Mouse (Mus musculus): ENCODE data around the gene Adat3. TPM values are rescaled to one million over a fixed set of nuclear protein-coding genes. Genes with fewer than 3 reads are reported as not detected.

Gene Adat3
- polyA plus RNA-seq, 1 experiment from 2014 or later = 7.6 TPM

DNA sequence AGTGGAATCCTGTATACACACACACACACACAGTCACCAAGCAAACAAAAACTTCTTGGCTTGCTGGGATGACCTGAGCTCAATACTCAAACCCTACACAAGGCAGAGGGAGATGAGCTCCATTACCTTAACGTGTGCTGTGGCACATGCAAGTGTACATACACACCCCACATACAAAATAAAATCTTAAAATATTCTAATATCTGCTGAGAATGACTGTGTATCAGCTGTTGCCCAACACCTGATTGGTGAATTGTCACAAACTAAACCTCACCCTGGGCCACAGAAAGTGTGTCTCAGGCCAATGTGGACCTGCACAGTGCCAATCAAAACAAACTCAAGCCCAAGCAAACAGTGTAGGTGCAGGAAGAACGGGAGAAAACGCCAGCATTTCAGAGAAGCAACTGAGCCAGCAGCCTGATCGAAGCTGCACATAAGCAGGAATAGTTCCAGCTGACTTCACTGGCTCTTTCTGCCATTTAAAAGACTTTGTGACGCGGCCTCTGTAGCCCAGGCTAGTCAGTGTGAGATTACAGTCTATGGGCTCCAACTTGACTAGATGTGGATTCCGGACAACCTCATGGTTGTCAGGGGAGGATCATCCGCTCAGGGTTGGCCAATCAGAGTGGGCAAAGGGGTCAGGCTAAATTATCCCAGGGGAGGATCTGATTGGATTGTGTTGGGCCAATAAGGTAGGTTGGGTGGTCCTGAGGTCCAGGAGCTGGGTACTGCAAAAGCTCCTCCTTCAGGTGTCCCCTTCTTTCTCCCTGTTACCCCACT lies 17.0 kb downstream of the Adat3 start:
- no peak for ATAC-seq (ENCODE audit: low FRiP score, low read depth)
- Histone ChIP-seq H3K9me3 (no peaks in the 10 kb centered on the region), H3K4me1 (peaks cover 20% of the 10 kb centered on the region), H3K27ac (no peak overlapping the region), H3K4me2 (replicated peaks) (no peak overlapping the region), H3K36me3 (peaks cover 17% of the 10 kb centered on the region), H3K9ac (no peak overlapping the region), H3K27me3 (no peaks in the 10 kb centered on the region), H3K4me3 (no peak overlapping the region)
- WGBS = 36% methylated on average over 8 of the region's 8 CpGs

DNA sequence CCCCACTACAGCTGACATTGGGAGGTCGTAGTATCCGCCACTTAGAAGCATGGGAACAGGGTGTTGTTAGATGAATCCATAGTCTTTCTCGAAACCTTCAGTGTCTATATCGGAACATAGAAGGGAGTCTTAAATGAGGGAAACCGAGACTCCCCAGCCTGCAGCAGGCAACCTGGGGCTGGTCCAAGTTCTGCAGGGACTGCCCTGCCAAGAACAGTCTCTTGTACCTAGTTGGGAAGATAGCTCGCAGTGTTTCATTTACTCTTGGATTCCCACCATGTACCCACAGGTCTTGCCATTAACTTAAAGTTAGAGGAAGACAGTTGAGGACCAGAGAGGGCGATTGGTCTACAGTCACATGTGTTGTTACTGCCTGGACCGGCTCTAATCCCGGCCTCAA lies 17.7 kb downstream of the Adat3 start:
- Histone ChIP-seq H3K27ac (0 out of 2 replicates have a peak overlapping the region, but pooled peaks have one; percentile 48), H3K4me2 (replicated peaks) (no peak overlapping the region), H3K9ac (no peak overlapping the region), H3K36me3 (peaks cover 14% of the 10 kb centered on the region), H3K27me3 (no peaks in the 10 kb centered on the region), H3K4me1 (peaks cover 27% of the 10 kb centered on the region), H3K9me3 (no peaks in the 10 kb centered on the region), H3K4me3 (no peak overlapping the region)
- ATAC-seq (ENCODE audit: low FRiP score, low read depth) = no peak
- 83% methylated on average over 9 of the region's 9 CpGs for WGBS

DNA sequence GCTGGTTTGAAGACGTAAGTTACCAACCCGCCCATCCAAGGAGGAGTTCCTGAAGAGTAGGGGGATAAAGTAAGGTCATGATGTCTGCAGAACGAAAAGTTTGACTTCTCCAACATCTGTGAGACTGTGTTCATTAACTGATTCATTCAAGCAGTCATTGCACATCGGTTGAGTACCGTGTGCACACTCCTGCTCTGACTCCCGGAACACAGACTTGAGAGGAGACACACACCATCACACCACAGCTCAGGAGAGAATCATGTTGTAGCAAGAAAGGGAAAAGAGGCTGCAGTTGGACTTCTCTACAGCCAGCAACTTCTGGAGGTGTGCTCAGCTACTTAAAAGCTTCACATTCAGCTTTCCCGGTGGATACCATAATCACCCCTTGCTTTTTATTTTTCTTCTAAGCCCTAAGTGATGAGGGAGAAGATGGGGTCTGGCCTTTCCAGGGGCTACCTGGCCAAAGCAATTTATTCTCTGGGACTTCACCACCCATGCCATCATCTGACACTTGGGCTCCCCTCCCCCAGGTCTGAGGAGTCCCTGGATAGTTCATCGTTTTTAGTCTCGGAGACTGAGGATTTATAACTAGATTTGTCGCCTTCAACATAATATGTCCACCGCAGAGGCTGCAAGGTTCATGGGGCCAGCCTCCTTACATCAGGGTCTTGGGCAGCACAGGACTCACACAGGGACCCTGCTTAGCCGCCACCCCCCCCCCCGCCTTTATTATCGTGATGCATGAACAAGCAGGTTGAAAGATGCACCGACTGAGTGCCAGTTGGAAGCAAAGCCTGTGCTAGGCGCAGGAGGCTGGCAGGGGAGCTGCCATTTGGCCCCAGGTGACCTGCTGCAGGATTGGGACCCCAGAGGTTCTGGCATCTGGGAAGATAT lies 18.4 kb downstream of the Adat3 start:
- Histone ChIP-seq H3K4me1 (peaks cover 30% of the 10 kb centered on the region), H3K4me3 (peak overlapping the region; percentile 90)
- 54% methylated on average over 16 of the region's 16 CpGs for WGBS

DNA sequence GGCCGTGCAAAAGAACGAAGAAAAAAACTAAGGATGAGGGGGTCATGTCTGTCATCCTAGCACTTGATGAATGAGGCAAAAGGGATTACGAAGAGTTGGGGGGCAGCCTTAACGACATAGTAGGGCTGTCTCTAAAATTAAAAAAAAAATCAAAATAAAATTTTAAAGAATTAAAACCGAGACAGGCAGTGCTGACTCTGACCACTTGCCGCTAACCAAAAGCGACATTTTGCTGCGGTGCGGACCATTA lies 18.9 kb downstream of the Adat3 start:
- Histone ChIP-seq H3K9ac (peak overlapping the region; percentile 64), H3K4me3 (peak overlapping the region; percentile 90), H3K27ac (peak overlapping the region; percentile 86; the same call in 1 of the 2 replicates), H3K27me3 (no peaks in the 10 kb centered on the region), H3K4me2 (replicated peaks) (peak overlapping the region; percentile 72), H3K36me3 (peaks cover 13% of the 10 kb centered on the region), H3K4me1 (peaks cover 30% of the 10 kb centered on the region), H3K9me3 (no peaks in the 10 kb centered on the region)
- 3% methylated on average over 9 of the region's 9 CpGs for WGBS
- no peak for ATAC-seq (ENCODE audit: low FRiP score, low read depth)

More for the DNA sequence above, 18.4 kb downstream of the Adat3 start:
- H3K36me3 ChIP-seq = peaks cover 14% of the 10 kb centered on the region
- peak overlapping the region; percentile 72 for H3K4me2 ChIP-seq (replicated peaks)
- peak overlapping the region; percentile 86; the same call in 1 of the 2 replicates for H3K27ac ChIP-seq
- H3K9ac ChIP-seq = peak overlapping the region; percentile 64
- ATAC-seq (ENCODE audit: low FRiP score, low read depth) = no peak
- H3K9me3 ChIP-seq = no peaks in the 10 kb centered on the region
- H3K27me3 ChIP-seq = no peaks in the 10 kb centered on the region

DNA sequence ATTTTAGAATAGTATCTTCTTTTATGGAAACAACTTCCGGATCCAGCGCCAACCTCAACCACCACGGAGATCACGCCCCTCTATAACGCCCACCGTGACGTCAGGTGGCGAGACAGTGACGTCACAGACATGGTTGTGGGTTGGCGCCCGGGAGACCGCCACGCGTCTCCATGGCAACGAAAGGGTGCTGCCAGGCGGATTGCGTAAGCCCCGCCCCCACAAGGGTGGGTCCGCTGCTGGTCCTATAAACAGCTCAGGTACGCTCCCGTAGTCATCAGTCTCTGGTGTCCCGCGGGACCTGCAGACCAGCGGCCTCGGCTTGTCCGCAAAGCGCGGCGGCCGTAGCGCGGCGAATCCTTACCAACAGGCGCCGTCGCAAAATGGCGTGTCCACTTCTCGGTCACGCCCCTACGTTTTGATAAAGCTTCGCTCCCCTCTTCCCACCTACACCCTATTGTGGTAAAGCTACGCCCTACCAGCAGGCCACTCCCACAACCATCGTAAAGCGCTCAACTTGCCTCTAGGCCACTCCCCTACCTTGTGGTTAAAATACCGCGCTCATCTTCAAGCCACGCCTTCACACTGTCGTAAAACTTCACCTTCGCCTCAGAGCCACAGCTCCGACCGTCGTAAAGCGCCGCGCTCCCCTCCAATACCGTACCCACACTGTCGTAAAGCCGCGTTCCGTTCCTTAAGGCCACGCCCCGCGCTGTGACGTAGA lies 19.4 kb downstream of the Adat3 start:
- peak overlapping the region; percentile 60 for H3K9ac ChIP-seq
- peaks cover 30% of the 10 kb centered on the region for H3K4me1 ChIP-seq
- peak; percentile 96 for ATAC-seq (ENCODE audit: low FRiP score, low read depth)
- peak overlapping the region; percentile 86; the same call in 1 of the 2 replicates for H3K27ac ChIP-seq
- WGBS = under 1% methylated on average over 64 of the region's 64 CpGs
- peaks cover 13% of the 10 kb centered on the region for H3K36me3 ChIP-seq
- no peaks in the 10 kb centered on the region for H3K9me3 ChIP-seq
- H3K4me3 ChIP-seq = peak overlapping the region; percentile 90
- peak overlapping the region; percentile 99 for H3K4me2 ChIP-seq (replicated peaks)
- H3K27me3 ChIP-seq = no peaks in the 10 kb centered on the region

DNA sequence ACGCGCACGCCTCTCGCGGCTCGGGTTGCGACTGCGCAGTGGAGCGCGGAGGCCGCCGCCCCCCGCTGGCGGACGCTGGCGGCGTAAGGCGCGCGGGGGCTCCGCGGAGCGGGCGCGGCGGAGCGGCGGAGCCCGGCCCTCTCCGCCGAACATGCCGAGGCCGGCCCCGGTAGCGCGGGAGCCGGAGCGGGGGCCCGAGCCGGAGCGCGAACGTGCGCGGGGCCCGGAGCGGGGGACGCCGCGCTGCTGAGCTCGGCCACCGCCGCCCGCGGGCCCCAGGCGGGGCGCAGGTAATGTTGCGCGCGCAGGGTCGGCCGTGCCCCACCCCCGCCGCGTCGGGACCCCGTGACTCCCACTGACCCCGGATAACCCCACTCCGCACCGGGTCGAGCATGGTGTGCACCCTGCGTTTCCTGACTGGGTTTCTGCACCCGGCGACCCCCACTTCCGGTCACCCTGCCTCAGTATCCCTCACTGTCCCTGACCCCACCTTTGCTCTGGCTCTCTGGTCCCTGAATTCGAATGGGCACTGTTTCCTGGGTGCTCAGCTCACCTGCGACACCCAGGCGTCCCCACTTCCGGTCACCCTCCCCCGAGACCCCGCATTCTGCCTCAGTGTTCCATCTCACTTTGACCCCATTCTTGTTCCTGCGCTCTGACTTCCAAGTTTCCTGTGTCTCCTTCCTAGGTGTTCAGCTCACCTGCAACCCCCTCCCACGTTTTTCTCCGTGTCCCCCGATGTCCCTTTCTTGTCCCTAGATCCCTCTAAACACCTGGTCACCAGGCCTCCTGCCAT lies 20.2 kb downstream of the Adat3 start, which contains the start of gene Csnk1g2:
Csnk1g2 (plus strand) TSS at position 178 of the 796 bp plus-strand sequence.
- Histone ChIP-seq H3K36me3 (peaks cover 13% of the 10 kb centered on the region), H3K9me3 (no peaks in the 10 kb centered on the region), H3K4me1 (peaks cover 34% of the 10 kb centered on the region), H3K4me3 (peak within 1 kb of the TSS; percentile 90), H3K27ac (peak within 1 kb of the TSS; percentile 86), H3K4me2 (replicated peaks) (peak within 1 kb of the TSS; percentile 99), H3K9ac (peak within 1 kb of the TSS; percentile 95), H3K27me3 (no peaks in the 10 kb centered on the region)
- WGBS = under 1% methylated on average over 58 of the region's 85 CpGs
- peak; percentile 13 for ATAC-seq (ENCODE audit: low FRiP score, low read depth)

DNA sequence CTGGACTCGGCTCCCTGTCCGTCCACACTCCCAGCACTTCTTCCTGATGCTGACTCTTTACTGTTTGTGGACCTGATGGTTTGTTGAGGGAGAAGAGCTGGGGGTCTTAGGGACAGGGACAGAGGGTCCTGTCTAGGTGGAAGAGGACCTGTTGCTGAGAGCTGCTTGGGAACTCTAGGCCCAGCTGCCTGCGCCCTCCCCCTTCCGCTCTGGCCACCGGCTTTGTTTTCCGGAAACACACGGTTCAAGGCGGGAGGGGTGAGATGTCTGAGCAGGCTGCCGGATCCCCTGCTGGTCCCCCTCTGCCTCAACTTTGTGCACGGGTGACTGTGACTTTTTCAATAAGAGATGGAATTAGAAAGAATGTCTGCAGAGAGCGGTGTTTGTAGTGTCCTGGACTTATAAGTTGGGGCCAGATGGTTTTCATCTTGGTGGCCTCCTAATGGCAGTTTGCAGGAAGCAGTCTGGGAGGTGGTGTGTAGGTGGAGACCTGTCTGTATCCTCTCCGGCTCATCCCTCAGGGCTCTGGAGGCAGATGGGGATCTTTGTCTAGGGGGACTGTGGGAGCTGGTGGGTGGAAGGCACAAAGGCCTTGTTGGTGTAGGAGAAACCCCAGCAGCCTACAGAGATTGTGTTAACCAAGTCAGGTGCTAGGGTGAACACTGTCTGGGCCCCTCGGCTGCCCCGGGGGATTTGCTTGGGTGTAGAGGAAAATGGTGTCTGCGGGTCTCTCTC lies 20.9 kb downstream of the Adat3 start:
- Histone ChIP-seq H3K4me1 (peaks cover 34% of the 10 kb centered on the region), H3K27me3 (no peaks in the 10 kb centered on the region), H3K4me3 (peak overlapping the region; percentile 90), H3K27ac (peak overlapping the region; percentile 81), H3K4me2 (replicated peaks) (peak overlapping the region; percentile 99), H3K9ac (peak overlapping the region; percentile 95), H3K36me3 (peaks cover 13% of the 10 kb centered on the region), H3K9me3 (no peaks in the 10 kb centered on the region)
- no peak for ATAC-seq (ENCODE audit: low FRiP score, low read depth)
- 7% methylated on average over 15 of the region's 15 CpGs for WGBS

DNA sequence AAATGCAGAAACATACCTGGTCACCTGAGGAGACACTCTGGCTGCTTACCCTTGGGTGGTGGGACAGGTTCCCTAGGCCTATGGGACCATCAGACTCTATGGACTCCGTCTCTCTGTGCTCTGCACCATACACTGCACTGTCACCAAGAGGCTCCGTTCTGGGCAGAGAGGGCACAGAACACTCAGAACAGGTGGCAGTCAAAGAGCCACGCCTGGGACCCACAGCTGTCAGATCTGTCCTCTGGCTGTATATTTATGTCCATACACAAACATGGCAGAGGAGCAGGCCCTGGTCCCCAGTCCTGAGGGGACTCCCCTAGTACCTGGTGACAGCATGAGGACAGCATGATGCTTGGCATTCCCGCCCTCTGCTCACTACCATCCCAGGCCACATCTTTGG lies 23.1 kb downstream of the Adat3 start:
- Histone ChIP-seq H3K27me3 (no peaks in the 10 kb centered on the region), H3K27ac (no peak overlapping the region), H3K4me2 (replicated peaks) (no peak overlapping the region), H3K4me1 (peaks cover 34% of the 10 kb centered on the region), H3K9me3 (no peaks in the 10 kb centered on the region), H3K36me3 (peaks cover 22% of the 10 kb centered on the region), H3K4me3 (no peak overlapping the region), H3K9ac (no peak overlapping the region)
- WGBS = 82% methylated on average over 4 of the region's 4 CpGs
- ATAC-seq (ENCODE audit: low FRiP score, low read depth) = no peak

DNA sequence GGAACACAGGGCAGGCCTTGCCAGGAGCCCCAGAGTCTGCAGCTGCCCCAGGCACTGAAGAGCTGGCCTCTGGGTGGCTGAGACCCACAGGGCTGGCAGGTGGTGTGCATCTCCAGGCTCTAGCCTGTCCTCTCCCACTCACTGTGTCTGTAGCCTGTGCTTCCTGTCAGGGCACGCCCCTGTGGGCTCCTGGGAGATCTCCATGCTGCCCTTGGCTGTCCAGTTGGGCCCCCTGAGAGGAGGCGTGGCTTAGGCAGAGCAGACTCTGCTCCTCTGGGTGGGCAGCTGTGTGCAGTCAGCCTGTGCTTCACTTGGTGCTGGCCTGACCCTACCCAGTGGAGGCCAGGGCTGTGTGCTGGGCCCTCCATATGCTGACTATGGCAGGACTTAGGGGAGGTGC lies 25.0 kb downstream of the Adat3 start:
- no peaks in the 10 kb centered on the region for H3K9me3 ChIP-seq
- peaks cover 37% of the 10 kb centered on the region for H3K36me3 ChIP-seq
- H3K27ac ChIP-seq = no peak overlapping the region
- H3K4me1 ChIP-seq = peaks cover 29% of the 10 kb centered on the region
- ATAC-seq (ENCODE audit: low FRiP score, low read depth) = no peak
- 64% methylated on average over 2 of the region's 2 CpGs for WGBS
- 0 out of 2 replicates have a peak overlapping the region, but pooled peaks have one; percentile 2 for H3K4me2 ChIP-seq (replicated peaks)
- no peaks in the 10 kb centered on the region for H3K27me3 ChIP-seq
- H3K9ac ChIP-seq = peak overlapping the region; percentile 40; the same call in 1 of the 2 replicates
- H3K4me3 ChIP-seq = no peak overlapping the region

DNA sequence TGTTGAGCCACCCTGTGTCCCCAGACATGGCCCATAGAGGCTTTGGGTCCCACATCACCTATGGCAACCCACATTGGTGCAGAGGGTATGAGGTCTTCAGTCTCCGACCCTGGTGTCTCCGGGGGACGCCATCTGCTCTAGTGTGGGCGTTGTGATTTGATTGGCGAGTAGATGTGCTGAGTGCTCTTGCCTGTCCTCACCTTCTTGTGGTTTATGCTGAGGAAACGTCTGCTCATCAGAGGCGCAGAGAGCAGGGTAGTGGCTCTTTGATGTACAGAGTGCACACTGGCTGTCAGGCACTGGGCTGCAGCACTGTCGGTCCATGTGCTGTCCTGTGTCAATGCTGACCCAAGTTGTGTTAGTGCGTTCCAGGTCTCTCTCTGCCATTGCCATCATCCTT lies 26.2 kb downstream of the Adat3 start:
- Histone ChIP-seq H3K9me3 (no peaks in the 10 kb centered on the region), H3K4me1 (peaks cover 21% of the 10 kb centered on the region), H3K4me2 (replicated peaks) (no peak overlapping the region), H3K27ac (no peak overlapping the region), H3K9ac (no peak overlapping the region), H3K27me3 (no peaks in the 10 kb centered on the region), H3K4me3 (no peak overlapping the region), H3K36me3 (peaks cover 42% of the 10 kb centered on the region)
- ATAC-seq (ENCODE audit: low FRiP score, low read depth) = no peak
- 86% methylated on average over 9 of the region's 9 CpGs for WGBS

DNA sequence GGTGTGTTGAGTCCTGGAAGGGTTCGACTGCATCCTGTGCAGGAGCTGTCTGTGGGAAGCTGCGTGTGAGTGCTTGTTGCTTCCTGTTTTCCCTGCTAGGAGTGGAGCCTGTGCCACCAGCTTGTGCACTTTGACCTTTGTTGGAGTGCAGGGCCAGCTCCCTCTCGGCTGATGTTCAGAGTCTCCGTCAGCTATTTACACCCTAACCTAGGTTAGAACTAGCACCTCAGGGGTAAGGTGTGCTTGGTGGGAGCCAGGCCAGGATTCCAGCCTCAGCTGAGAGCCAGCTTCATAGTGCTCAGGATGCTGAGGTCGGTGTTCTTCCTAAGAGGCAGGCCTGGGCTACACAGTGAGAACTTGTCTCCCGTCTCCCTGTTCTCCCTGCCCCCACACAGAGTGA lies 32.7 kb downstream of the Adat3 start:
- no peak for ATAC-seq (ENCODE audit: low FRiP score, low read depth)
- Histone ChIP-seq H3K36me3 (peaks cover 88% of the 10 kb centered on the region), H3K4me3 (no peak overlapping the region)

More for the DNA sequence above, 32.7 kb downstream of the Adat3 start:
- H3K9ac ChIP-seq = no peak overlapping the region
- 89% methylated on average over 6 of the region's 6 CpGs for WGBS
- no peaks in the 10 kb centered on the region for H3K27me3 ChIP-seq
- no peak overlapping the region for H3K4me2 ChIP-seq (replicated peaks)
- H3K4me1 ChIP-seq = no peaks in the 10 kb centered on the region
- no peak overlapping the region for H3K27ac ChIP-seq
- H3K9me3 ChIP-seq = no peaks in the 10 kb centered on the region

Measured in limb, embryonic 13.5 days (tissue).